Mouse (Mus musculus): ENCODE results near the gene Cct7.

- TF ChIP-seq CTCF (IDR thresholded peaks at IDR 0.05; ENCODE audit: extremely low read depth, insufficient read length, insufficient replicate concordance, low read depth, low read length), result no peak
- no peak for TF ChIP-seq POLR2A (IDR thresholded peaks at IDR 0.05; ENCODE audit: low read depth, low read length)
Measured at GRCm38 (mm10) chr6:85512056-85512440, 60.7 kb downstream of the Cct7 start.

Measured in small intestine, adult 2 months (tissue).